Mouse (Mus musculus) forebrain, embryonic 11.5 days (tissue): ENCODE results near the gene Sfxn5. TPM values are rescaled to one million over a fixed set of nuclear protein-coding genes. Genes with fewer than 3 reads are reported as not detected.

Experiments
- ATAC-seq: fragments of 200-750 bp; cut with Nextera tagmentation; replicated peaks from 2 replicates; pipeline ENCODE4 v1.8.0; 2017; ENCODE audit warnings: moderate TSS enrichment; ENCODE audit not compliant: low FRiP score
- DNase-seq: peaks from one replicate; pipeline ENCODE4 v3.0.0-alpha.2; 2017; ENCODE audit warnings: low spot score
- H3K27ac ChIP-seq: fragments of 300-500 bp; sonication (generic); 2 replicates; pipeline ENCODE4 v1.5.1; 2014; ENCODE audit warnings: low read depth, low read length
- H3K27me3 ChIP-seq: fragments of 300-500 bp; sonication (generic); 2 replicates; pipeline ENCODE4 v1.6.1; 2014; ENCODE audit warnings: mild to moderate bottlenecking, low read length, mixed read lengths; ENCODE audit not compliant: control insufficient read depth, insufficient read depth
- H3K36me3 ChIP-seq: fragments of 300-500 bp; sonication (generic); 2 replicates; pipeline ENCODE4 v1.6.1; 2014; ENCODE audit warnings: mild to moderate bottlenecking, low read length, moderate library complexity, mixed read lengths; ENCODE audit not compliant: control insufficient read depth, insufficient read depth
- H3K4me1 ChIP-seq: fragments of 300-500 bp; sonication (generic); replicated peaks from 2 replicates; pipeline ENCODE4 v1.6.1; 2014; ENCODE audit warnings: low read length, mixed read lengths; ENCODE audit not compliant: control insufficient read depth, insufficient read depth
- H3K4me2 ChIP-seq: fragments of 300-500 bp; sonication (generic); 2 replicates; pipeline ENCODE4 v1.6.1; 2014; ENCODE audit warnings: low read depth, mild to moderate bottlenecking, low read length, moderate library complexity, mixed read lengths; ENCODE audit not compliant: severe bottlenecking
- H3K4me3 ChIP-seq: fragments of 300-500 bp; sonication (generic); 2 replicates; pipeline ENCODE4 v1.5.1; 2014; ENCODE audit warnings: low read depth, low read length
- H3K9ac ChIP-seq: fragments of 300-500 bp; sonication (generic); 2 replicates; pipeline ENCODE4 v1.6.1; 2014; ENCODE audit warnings: low read length
- H3K9me3 ChIP-seq: fragments of 300-500 bp; sonication (generic); 2 replicates; pipeline ENCODE4 v1.6.1; 2016; ENCODE audit warnings: low read length, mixed read lengths; ENCODE audit not compliant: control insufficient read depth
- WGBS: fragments of 180-500 bp; shearing (Covaris S2); extraction: QIAGEN DNeasy Blood & Tissue Kit; methylation state at CpG from one replicate; pipeline ENCODE4 v1.1.7; 2014; 5-methylcytosine and 5-hydroxymethylcytosine counted together
- polyA plus RNA-seq: library from polyadenylated mRNA; unstranded; fragments of >200 nt; fragmentation: Nextera tagmentation; extraction: Ambion mirVana; gene quantifications from 2 replicates; pipeline ENCODE4 v1.2.1, GENCODE M21; 2014

The Sfxn5 gene
- polyA plus RNA-seq, 1 experiment from 2014 or later, result 13.8 TPM

DNA sequence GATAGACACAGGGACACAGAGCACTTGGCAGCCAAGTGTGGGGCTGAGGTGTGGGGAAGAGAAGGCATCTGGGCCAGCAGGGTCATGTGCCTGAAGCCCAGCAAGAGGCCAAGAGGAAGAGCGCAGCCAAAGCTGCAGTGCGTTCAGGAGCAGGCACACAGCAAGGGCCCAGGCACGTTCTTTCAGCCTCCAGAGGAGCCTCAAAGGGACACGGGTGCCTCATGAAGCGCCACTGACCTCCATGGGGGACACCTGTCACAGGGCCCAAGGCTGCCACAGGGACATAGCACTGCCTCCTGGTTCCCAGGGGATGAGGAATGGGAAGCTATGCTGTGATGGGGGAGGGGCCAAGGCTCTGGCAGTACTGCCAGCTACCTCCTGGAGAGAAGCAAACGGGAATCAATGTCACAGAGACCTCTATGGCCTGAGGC, 82.4 kb downstream of the Sfxn5 start:
- DNase-seq, result no peak
- Histone ChIP-seq H3K27ac (no peak overlapping the region), H3K36me3 (no peaks in the 10 kb centered on the region), H3K4me2 (no peak overlapping the region), H3K9ac (no peak overlapping the region), H3K4me3 (no peak overlapping the region), H3K4me1 (peaks cover 21% of the 10 kb centered on the region; the same call in 1 of the 2 replicates), H3K27me3 (no peaks in the 10 kb centered on the region; the same call in 1 of the 2 replicates), H3K9me3 (no peaks in the 10 kb centered on the region)
- no peak for ATAC-seq
- 39% methylated on average over 6 of the region's 6 CpGs for WGBS

DNA sequence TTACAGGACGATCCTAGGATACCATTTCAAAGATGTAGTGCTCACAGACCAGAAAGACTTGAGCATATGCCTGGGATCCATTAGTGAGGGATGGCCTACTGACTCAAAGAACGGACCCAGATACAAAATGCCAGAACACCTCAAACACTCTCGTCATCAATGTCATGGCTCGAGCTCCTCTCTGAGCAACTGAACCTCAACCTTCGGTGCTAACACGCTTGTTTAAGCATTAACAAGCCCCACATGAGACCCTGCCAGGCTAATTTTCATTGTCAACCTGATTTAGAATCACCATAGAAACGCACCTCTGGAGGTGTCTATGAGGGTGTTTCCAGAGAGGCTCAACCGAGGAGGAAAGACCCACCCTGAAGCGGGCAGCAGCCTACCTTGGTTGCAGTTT, 83.4 kb downstream of the Sfxn5 start:
- H3K4me2 ChIP-seq, result no peak overlapping the region
- H3K27me3 ChIP-seq, result no peaks in the 10 kb centered on the region; the same call in 1 of the 2 replicates
- no peaks in the 10 kb centered on the region; the same call in 1 of the 2 replicates for H3K9me3 ChIP-seq
- H3K9ac ChIP-seq, result no peak overlapping the region
- H3K36me3 ChIP-seq, result no peaks in the 10 kb centered on the region
- H3K4me3 ChIP-seq, result no peak overlapping the region
- no peak overlapping the region for H3K27ac ChIP-seq
- DNase-seq, result no peak
- WGBS, result 74% methylated on average over 9 of the region's 9 CpGs
- H3K4me1 ChIP-seq, result peaks cover 19% of the 10 kb centered on the region; the same call in 1 of the 2 replicates
- ATAC-seq, result no peak

DNA sequence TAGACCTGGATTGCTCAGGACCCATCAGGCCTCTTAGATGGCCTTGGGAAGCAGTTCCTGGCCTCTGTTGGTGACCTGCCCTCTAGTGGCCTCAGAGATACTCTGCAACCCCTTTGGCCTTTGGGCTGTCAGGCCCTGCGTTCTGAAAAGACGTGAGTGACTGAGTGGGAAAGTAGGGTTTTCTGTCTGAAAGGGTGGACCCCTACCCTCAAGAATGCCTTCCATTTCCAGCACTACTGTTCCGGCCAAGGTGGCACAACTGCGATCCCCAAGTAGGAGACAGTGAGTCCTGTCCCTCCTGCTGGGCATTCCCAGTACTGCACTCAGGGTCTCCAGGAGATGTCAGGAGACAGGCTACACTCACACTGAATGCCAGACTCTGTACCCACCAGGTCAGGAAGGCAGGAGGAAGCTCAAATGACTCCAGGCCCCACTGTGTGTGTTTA, 94.2 kb downstream of the Sfxn5 start:
- peak; percentile 60 for ATAC-seq
- 0 out of 2 replicates have a peak overlapping the region, but pooled peaks have one; percentile 3 for H3K4me2 ChIP-seq
- no peak overlapping the region for H3K27ac ChIP-seq

DNA sequence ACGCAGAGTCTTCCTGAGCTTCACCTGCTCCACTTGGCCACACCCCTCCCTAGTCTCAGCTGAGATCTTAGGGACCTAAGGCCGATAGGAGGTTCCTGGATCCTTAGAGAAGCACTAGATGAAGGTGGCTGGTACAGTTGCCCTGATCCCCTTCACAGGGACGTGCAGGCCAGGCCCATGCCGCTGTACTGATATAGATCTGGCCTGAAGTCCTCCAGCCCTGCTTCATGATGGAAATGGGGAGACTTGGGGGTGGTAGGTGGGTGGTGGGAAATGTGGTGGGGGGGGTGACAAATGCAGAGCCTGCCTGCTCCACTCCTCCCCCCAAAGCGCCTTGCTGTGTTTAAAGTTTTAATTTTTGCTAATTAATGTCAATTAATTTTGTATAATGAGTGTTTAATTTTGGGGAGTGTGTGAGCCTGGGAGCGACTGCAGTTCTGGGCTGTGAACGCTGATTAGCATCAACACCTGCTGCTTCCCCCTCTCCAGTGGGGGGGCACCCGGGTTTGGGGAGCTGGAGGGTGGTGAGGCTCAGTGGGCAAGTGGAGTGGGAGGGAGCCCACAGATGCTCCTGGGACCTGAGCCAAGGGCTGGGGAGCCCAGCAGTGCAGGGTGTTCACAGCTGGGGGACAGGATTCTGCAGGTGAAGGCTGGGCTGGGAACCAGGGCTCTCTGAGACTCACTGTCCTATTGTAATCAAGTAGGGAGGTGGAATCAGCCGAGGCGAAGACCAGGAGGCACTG, 95.5 kb downstream of the Sfxn5 start:
- no peak for DNase-seq
- Histone ChIP-seq H3K9me3 (no peaks in the 10 kb centered on the region), H3K4me2 (no peak overlapping the region), H3K9ac (no peak overlapping the region), H3K27me3 (no peaks in the 10 kb centered on the region), H3K4me3 (no peak overlapping the region), H3K27ac (no peak overlapping the region), H3K4me1 (peaks cover 10% of the 10 kb centered on the region; the same call in 1 of the 2 replicates), H3K36me3 (no peaks in the 10 kb centered on the region)
- ATAC-seq, result peak; percentile 39
- 47% methylated on average over 10 of the region's 10 CpGs for WGBS

More for the DNA sequence above, 94.2 kb downstream of the Sfxn5 start:
- H3K9me3 ChIP-seq, result no peaks in the 10 kb centered on the region
- no peaks in the 10 kb centered on the region for H3K27me3 ChIP-seq
- H3K36me3 ChIP-seq, result no peaks in the 10 kb centered on the region
- no peak overlapping the region for H3K9ac ChIP-seq
- peak; percentile 86 for DNase-seq
- no peak overlapping the region for H3K4me3 ChIP-seq
- WGBS, result 6% methylated on average over 4 of the region's 4 CpGs
- peaks cover 10% of the 10 kb centered on the region; the same call in 1 of the 2 replicates for H3K4me1 ChIP-seq

DNA sequence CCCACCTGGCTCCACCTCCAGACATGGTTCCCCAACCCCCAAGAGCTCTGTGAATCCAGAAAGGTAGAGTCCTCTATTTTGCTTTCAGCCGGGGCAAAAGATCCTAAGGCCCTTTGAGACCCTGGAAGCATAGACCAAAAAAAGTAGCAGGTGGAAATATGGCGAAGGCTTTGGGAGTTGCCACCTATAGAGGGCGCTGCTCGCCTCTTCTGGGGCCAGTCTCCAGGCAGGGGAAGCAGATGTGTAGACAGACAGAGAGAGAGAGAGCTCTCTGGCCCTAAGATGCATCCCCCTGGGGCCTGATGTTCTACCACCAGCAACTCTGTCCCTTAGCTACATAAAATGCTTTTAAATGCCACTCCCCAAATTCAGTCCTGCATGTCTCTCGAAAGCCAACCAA, 96.2 kb downstream of the Sfxn5 start:
- ATAC-seq, result no peak
- Histone ChIP-seq H3K4me2 (no peak overlapping the region), H3K9ac (no peak overlapping the region), H3K27me3 (no peaks in the 10 kb centered on the region), H3K27ac (no peak overlapping the region), H3K36me3 (no peaks in the 10 kb centered on the region), H3K4me3 (no peak overlapping the region), H3K4me1 (peaks cover 14% of the 10 kb centered on the region), H3K9me3 (no peaks in the 10 kb centered on the region)
- 37% methylated on average over 5 of the region's 5 CpGs for WGBS
- peak; percentile 79 for DNase-seq

DNA sequence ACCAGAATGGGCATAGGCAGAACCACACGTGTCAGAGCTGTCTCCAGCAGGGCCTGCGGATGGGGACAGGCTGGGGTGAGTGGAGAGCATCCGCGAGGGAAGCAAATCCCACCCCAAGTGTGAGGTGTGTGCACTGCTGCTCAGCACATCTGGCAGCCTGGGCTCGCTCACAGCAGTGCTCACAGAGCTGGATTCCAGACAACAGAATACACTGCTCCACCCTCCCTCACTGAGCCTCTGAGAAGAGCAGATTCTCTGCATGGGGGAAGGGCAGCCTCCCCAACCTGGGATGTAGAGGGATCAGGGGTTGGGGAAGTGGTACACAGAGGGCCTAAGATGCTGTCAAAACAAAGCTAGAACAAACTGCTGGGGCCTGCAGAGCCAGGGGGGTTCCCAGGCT, 98.4 kb downstream of the Sfxn5 start:
- ATAC-seq (0 out of 2 replicates have a peak, but pooled peaks have one; percentile 11), DNase-seq (no peak)
- peaks cover 19% of the 10 kb centered on the region for H3K4me1 ChIP-seq
- H3K9me3 ChIP-seq, result no peaks in the 10 kb centered on the region
- no peak overlapping the region for H3K4me3 ChIP-seq
- 27% methylated on average over 5 of the region's 5 CpGs for WGBS
- no peaks in the 10 kb centered on the region for H3K27me3 ChIP-seq
- H3K36me3 ChIP-seq, result no peaks in the 10 kb centered on the region
- no peak overlapping the region for H3K9ac ChIP-seq
- no peak overlapping the region for H3K4me2 ChIP-seq
- no peak overlapping the region for H3K27ac ChIP-seq

DNA sequence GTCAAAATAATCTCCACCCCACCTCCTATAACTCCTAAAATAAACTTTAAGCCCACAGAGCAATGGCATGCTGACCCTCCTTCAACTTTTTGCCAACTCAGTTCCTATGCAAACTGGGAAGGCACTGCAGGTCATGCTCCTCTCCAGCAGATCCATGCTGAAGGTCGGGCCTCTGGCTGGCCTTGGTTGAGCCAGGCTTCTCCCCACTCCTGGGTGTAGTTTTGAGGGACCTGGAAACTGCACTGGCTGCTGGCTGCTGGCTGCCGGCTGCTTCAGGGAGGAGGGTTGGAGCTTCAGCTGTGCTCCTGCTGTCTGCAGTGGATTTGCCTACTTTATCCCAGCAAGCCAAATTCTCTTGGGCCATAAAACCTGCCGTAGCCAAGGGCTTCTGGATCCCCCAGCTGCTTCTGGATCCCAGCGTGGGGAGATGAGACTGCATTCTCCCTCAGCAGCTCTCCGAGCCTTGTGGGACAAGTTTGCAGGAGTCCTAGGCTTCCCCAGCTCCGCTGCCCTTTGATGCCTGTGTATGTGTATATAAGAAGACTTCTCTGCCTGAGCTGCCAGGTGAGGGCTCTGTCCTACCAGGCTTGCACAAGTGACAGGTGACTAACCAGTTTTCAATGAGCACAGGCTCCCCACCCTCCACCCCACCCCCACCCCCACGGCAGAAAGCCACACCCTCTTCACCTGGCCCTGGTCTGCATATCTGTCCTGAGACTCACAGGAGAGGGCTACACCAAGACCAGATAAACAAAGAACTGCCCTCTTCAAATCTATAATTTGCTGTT, 100.2 kb downstream of the Sfxn5 start:
- 38% methylated on average over 7 of the region's 7 CpGs for WGBS
- H3K4me1 ChIP-seq, result peaks cover 19% of the 10 kb centered on the region
- ATAC-seq (no peak), DNase-seq (no peak)
- no peak overlapping the region for H3K4me2 ChIP-seq
- H3K9ac ChIP-seq, result no peak overlapping the region
- H3K36me3 ChIP-seq, result no peaks in the 10 kb centered on the region
- no peak overlapping the region for H3K27ac ChIP-seq
- no peak overlapping the region for H3K4me3 ChIP-seq
- H3K27me3 ChIP-seq, result no peaks in the 10 kb centered on the region
- H3K9me3 ChIP-seq, result no peaks in the 10 kb centered on the region

DNA sequence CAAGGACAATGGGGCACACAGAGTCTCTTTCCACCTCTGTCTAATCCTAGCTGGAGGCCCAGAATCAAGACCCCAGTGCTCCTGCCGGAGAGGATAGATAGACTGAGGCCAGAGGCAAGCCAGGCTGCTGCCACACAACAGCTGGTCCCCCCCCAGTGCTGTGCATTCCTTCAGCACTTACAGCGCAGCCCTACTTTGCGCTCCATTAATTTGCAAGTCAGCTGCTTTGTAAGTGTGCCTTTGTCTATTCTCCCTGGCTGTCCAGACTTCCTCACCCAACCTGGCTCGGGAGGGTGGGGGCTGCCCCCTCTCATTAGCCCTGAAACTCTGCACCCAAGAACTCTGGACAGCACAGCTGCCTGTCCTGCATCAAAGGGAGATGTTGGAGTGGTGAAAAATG, 101.2 kb downstream of the Sfxn5 start:
- no peak overlapping the region for H3K27ac ChIP-seq
- no peak overlapping the region for H3K4me2 ChIP-seq
- ATAC-seq, result peak; percentile 34; the same call in 1 of the 2 replicates
- peaks cover 23% of the 10 kb centered on the region for H3K4me1 ChIP-seq
- no peak overlapping the region for H3K9ac ChIP-seq
- H3K36me3 ChIP-seq, result no peaks in the 10 kb centered on the region
- 21% methylated on average over 4 of the region's 4 CpGs for WGBS
- H3K4me3 ChIP-seq, result no peak overlapping the region
- H3K9me3 ChIP-seq, result no peaks in the 10 kb centered on the region
- H3K27me3 ChIP-seq, result no peaks in the 10 kb centered on the region
- DNase-seq, result no peak
